Mouse (Mus musculus) lung, postnatal 36 days (tissue): ENCODE results near the gene Pgs1.

Experiments used
- DNase-seq: peaks from one replicate; pipeline ENCODE4 v3.0.0; 2022; ENCODE audit warnings: mixed read lengths

The Pgs1 gene

GRCm38 (mm10) chr11:118004217-118004616 is 18.1 kb downstream of the Pgs1 start:
- DNase-seq, result no peak

- peak; percentile 67 for DNase-seq
These were observed 21.5 kb downstream of the Pgs1 start for GRCm38 (mm10) chr11:118007460-118008143.

GRCm38 (mm10) chr11:118008144-118008805 is 22.2 kb downstream of the Pgs1 start:
- no peak for DNase-seq

- DNase-seq, result no peak
These were observed 22.8 kb downstream of the Pgs1 start for GRCm38 (mm10) chr11:118008843-118009242.

GRCm38 (mm10) chr11:118009865-118010571 is 23.9 kb downstream of the Pgs1 start:
- no peak for DNase-seq

- no peak for DNase-seq
These were observed 26.5 kb downstream of the Pgs1 start for GRCm38 (mm10) chr11:118012595-118012994.

GRCm38 (mm10) chr11:118013339-118013738 is 27.2 kb downstream of the Pgs1 start:
- DNase-seq, result no peak

GRCm38 (mm10) chr11:118014391-118014995 is 28.4 kb downstream of the Pgs1 start:
- DNase-seq, result no peak

GRCm38 (mm10) chr11:118015381-118016145 is 29.5 kb downstream of the Pgs1 start:
- no peak for DNase-seq

GRCm38 (mm10) chr11:118018328-118018727 is 32.2 kb downstream of the Pgs1 start:
- peak; percentile 58 for DNase-seq

- peak; percentile 89 for DNase-seq
These were observed 35.7 kb downstream of the Pgs1 start for GRCm38 (mm10) chr11:118021806-118022205.

- no peak for DNase-seq
These were observed 37.4 kb downstream of the Pgs1 start for GRCm38 (mm10) chr11:118023475-118023874.

- no peak for DNase-seq
These were observed 38.0 kb downstream of the Pgs1 start for GRCm38 (mm10) chr11:118024111-118024510.

GRCm38 (mm10) chr11:118029170-118029569 is 43.1 kb downstream of the Pgs1 start:
- DNase-seq, result no peak

- no peak for DNase-seq
These were observed 45.0 kb downstream of the Pgs1 start for GRCm38 (mm10) chr11:118031134-118031533.

- DNase-seq, result no peak
These were observed 48.3 kb downstream of the Pgs1 start for GRCm38 (mm10) chr11:118034395-118034794.

GRCm38 (mm10) chr11:118035068-118035467 is 49.0 kb downstream of the Pgs1 start:
- no peak for DNase-seq

GRCm38 (mm10) chr11:118042791-118043190 is 56.7 kb downstream of the Pgs1 start:
- no peak for DNase-seq

- DNase-seq, result peak; percentile 33
These were observed 57.3 kb downstream of the Pgs1 start for GRCm38 (mm10) chr11:118043293-118043907.

- DNase-seq, result no peak
These were observed 63.5 kb downstream of the Pgs1 start for GRCm38 (mm10) chr11:118049641-118050040.

- no peak for DNase-seq
These were observed 64.1 kb downstream of the Pgs1 start for GRCm38 (mm10) chr11:118050174-118050573.

- DNase-seq, result no peak
These were observed 72.3 kb downstream of the Pgs1 start for GRCm38 (mm10) chr11:118058367-118058766.
